Mouse (Mus musculus) olfactory bulb, adult 2 months (tissue): ENCODE results near the gene Abcb10.

Source experiments
- CTCF ChIP-seq: fragments of 200-500 bp; IDR thresholded peaks from 2 replicates; pipeline ENCODE4 v1.5.1; 2012; ENCODE audit warnings: low read depth, mild to moderate bottlenecking, low read length, moderate library complexity; ENCODE audit not compliant: insufficient read depth
- POLR2A ChIP-seq: fragments of 200-500 bp; IDR thresholded peaks from 2 replicates; pipeline ENCODE4 v1.6.1; 2012; ENCODE audit warnings: mild to moderate bottlenecking, low read depth, low read length, moderate library complexity; ENCODE audit not compliant: insufficient read depth

- TF ChIP-seq CTCF: no peak
- TF ChIP-seq POLR2A: no peak
Measured at GRCm38 (mm10) chr8:124011989-124012586, 29.2 kb upstream of the Abcb10 start.
